Mouse (Mus musculus): ENCODE results near the gene Lrrfip1.

The Lrrfip1 gene

DNA sequence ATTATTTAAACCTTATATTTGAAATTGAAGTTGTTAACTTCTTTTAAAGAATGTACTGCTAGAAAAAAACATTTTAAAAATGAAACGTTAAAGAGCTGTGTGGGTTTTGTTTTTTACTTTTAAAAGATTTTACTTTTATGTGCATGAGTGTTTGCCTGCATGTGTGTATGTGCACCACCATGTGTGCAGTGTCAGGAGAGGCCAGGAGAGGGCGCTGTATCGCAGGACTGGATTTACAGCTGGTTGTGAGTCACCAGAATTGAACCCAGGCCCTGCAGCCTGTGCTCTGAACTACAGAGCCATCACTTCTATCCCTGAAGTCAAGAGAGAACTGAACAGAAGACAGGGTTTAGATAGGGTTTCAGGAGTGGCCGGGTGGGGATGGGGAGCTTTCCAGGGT, 130.3 kb downstream of the Lrrfip1 start:
- DNase-seq (ENCODE audit: low read depth, low spot score), result peak; percentile 40

DNA sequence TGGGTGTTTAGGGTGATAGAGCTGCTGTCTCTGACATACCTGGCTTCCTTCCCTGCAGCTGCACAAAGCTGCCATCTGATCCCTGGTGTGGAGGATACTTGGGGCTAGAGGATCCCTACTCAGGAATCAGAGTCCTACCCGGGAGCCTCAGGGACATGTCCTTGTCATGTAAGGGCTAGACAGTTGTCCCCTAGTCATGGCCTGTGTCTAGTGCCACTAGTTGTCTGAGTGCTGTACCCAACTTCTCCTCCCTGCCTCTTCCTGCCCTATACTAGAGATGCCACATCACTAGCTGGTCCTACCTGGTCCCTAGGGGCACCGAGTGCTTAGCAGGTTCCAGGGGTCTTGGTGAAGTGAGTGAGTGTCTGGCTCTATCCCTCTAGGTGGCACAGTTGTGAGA, 138.5 kb downstream of the Lrrfip1 start:
- no peak for DNase-seq (ENCODE audit: low read depth, low spot score)

DNA sequence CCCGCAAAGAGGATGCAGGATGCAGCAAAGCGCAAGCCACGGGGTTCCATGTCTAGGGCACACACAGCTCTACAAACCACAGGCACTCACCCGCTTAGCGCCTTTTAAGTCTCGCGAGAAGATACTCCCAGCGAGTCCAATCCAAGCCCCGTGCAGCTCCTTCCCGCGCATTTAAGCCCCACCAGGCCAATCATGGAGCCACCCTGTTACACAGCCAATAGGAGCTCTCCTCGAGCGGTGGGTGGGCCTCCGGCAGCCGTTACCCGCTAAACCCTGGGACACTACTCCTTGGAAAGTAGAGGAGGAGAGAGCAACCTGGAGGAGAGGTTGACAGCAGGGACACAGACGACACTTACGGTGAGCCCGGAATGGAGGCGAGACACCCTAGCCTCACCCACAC, 146.3 kb downstream of the Lrrfip1 start, which contains the start of gene Rbm44:
Gene Rbm44 (plus strand): TSS at position 277 of the 400 bp plus-strand sequence.
- DNase-seq (ENCODE audit: low read depth, low spot score), result peak; percentile 75

DNA sequence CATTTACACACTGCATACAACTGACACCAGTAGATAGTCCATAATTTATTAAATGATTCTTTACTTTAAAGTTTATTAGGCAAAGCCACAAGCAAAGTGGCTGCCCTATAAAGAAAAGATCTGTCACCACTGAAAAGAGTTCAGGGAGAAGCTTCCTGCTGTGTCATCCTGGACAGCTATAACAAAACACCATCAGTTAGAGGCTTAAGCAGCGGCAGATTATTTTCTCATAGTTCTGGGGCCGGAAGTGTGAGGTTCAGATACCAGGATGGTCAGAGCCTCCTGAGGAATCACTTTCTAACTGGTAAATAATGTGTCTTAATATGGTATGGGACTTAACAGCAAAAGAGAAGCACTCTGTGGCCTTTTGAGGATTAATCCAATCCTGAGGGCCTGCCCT, 153.0 kb downstream of the Lrrfip1 start:
- DNase-seq (ENCODE audit: low read depth, low spot score), result no peak

DNA sequence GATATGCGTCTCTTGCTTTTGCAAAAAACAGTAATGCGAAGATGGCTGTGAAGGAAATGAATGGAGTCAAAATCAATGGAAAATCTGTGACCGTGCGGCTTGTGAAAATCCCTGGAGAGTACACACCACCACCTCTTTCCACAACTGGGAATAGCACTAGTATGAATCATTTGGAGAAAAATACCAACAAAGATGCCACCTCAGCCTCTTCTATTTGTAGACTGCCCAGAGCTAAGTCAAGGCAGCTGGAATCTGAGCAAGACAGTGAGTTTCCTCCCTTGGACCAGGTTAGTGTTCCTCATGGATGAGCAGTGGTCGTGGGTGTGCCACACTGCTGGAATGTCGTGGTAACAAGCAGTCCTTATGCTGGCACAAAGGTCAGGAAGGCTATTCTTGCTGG, 168.3 kb downstream of the Lrrfip1 start:
- DNase-seq (ENCODE audit: low read depth, low spot score), result no peak

DNA sequence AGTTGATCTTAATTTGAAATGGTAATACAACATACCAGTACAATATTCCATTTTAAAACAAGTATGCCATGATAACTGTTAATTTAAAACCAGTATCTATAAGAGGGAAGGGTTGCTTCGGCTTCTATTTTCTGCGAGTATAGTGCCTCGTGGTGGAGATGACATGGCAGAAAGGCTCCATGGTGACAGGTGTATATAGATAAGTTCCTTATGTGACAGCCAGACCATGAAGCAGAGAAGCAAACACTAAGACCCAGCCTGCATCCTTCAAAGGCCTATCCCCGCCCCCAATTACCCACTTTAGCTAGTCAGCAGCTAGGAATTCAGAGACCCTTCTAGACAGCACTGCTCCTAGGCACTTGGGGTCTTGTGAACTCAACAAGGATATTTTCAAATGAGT, 170.6 kb downstream of the Lrrfip1 start:
- DNase-seq (ENCODE audit: low read depth, low spot score), result no peak

DNA sequence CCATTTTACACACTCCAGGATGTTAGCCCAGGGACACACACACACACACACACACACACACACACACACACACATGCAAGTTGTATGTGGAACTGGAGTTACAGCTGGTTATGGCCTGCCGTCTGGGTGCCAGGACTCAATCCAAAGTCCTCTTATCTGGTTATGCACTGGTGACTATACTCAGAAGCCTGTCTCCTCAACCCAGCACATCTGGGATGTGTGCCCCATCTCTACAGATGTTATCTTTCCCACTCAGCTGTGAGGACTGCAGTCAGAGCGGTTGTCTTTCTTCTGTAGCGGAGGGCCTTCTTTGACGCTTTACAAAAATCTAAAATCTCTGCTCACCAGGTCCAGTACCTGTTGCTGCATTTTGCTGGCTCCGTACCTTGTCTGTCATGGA, 176.3 kb downstream of the Lrrfip1 start:
- DNase-seq (ENCODE audit: low read depth, low spot score), result no peak

DNA sequence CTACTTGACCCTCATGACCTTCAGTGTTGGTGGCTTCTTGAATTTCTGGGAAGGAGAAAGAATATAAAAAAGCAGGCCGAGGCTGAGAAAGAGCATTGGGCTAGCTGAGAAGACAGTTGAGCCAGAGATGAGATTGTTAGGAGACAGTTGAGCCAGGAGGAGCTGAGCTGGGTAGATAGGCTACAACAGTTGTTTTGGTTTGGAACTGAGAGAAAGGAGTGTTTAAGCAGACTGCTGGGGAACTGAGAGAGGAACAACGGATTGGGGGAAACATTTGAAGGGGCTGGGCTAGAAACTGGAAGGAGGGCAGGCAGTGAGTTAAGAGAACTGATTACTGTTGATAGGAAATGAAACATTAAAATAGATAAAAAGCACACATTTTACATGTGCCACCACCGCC, 177.5 kb downstream of the Lrrfip1 start:
- no peak for DNase-seq (ENCODE audit: low read depth, low spot score)

DNA sequence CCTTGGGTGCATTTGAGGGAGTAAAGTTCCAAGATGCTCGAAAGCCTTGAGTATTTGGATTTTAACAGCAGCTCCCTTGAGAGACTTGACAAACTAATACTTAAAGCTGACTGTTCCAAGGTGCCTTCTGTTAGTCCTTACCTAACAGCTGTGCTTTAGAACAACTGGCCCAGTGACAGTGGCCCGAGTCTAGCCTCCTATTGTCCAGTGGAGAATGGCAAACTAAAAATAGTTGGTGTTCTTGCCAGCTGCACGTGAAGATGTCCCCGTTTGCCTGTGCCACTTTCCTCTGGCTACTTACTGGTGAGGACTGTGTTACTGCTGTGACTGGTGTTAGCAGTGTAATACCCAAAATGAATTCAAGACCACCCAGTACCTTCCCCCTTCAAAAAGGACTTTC, 178.3 kb downstream of the Lrrfip1 start:
- DNase-seq (ENCODE audit: low read depth, low spot score), result no peak
